Mouse (Mus musculus): ENCODE data around the gene D3Ertd751e.

The D3Ertd751e gene

DNA sequence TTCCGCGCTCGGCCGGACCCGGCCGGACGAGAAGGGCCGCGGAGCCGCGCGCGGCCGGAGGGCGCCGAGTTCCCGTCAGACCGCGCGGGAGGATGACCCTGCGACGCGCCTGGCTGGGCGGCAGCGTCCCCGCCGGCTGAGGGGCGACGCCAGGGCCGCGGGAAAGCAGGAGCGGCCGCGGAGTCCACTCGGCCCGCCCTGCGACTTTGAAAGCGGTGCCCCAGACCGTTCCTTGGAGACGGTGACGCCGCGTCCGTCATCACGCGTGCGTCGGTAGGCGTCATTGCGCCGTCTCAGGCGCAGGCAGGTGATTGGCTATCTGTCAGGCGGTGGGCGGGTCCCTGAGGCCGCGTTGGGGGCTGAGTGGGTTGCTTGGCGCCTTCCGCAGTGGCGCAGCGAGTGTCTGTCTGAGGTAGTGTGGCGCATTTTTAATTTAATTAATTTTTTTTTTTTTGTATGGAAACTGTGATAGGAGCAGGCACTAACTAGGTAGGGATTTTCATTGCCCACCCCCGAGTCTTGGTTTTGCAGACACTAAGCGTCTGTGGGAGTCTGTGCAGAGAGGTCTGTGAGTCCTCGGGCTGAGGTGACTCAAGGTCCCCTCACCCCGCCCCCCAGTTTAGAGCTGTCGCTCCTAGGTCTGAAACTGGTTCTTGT lies at the start of gene D3Ertd751e, which contains the start of gene Sclt1:
Gene D3Ertd751e (plus strand): TSS at position 334 of the 657 bp plus-strand sequence.
Gene Sclt1 (minus strand): TSS at position 237 of the 657 bp plus-strand sequence.
- peak; percentile 99 for DNase-seq (ENCODE audit: low spot score)

- DNase-seq (ENCODE audit: low spot score) = no peak
These were observed 46.7 kb upstream of the D3Ertd751e start for GRCm38 (mm10) chr3:41695681-41696080.

DNA sequence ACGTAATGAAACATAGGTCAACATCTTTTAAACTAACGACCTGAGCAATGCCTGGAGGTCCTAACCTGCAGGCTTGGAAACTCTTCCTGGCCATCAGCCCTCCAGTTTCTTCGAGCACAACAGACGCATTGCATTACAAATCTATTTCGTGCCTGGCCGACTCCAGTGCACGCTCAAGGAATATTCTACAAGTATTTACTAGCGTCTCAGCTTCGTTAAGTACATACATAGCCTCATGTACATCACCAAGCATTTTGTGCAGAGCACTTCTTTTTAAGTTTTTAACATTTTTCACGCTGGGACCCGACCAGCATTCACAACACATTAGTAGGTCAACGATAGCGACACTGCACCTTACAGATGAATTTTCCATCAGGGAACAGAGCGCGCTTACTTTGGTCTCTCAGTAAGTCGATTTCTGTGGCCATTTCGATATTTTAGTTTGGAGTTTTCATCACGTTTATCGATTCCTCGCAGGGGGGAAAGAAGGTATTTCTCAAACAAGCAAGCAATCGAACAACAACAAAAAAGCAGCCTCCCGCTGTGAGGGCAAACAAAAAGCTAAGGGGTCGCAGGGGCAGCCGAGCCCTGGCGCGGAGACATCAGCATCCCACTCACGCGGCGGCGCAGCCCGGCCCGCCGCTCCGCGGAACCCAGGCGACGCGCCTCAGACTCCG lies 672 bp upstream of the D3Ertd751e start:
- peak; percentile 38 for DNase-seq (ENCODE audit: low spot score)

GRCm38 (mm10) chr3:41743436-41743835 lies 1.0 kb downstream of the D3Ertd751e start:
- peak; percentile 9 for DNase-seq (ENCODE audit: low spot score)

DNA sequence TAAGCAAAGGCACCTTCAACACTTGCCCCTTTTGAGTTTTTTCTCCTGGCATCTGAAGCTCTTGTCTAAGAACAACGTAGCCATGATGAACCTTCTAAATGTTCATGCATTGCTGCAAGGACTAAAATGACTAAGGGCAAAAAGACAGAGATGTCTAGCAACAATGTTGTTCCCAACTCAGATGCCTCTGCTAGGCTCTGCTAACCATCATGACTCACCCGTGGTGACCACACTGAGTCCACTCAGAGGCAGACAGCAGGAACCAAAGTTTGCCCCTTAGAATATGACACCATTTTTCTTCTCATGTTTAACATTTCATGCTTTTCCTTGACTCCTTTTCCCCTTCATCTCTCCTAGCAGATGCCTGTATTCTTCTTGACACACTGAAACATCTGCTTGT lies 12.1 kb downstream of the D3Ertd751e start:
- DNase-seq (ENCODE audit: low spot score) = no peak

GRCm38 (mm10) chr3:41762091-41762490 lies 19.7 kb downstream of the D3Ertd751e start:
- DNase-seq (ENCODE audit: low spot score) = no peak

- no peak for DNase-seq (ENCODE audit: low spot score)
These were observed 70.0 kb downstream of the D3Ertd751e start for GRCm38 (mm10) chr3:41812447-41812846.

Data from embryo, embryonic 10 days (tissue).